Mouse (Mus musculus) liver, embryonic 15.5 days (tissue): ENCODE data around the gene Fam84a. TPM values are rescaled to one million over a fixed set of nuclear protein-coding genes. Genes with fewer than 3 reads are reported as not detected.
A peak's percentile ranks its signal among the peaks of the same experiment; 100 is the strongest.

Experiments used
- ATAC-seq: fragments of 200-750 bp; cut with Nextera tagmentation; 2 replicates; pipeline ENCODE4 v1.8.0; 2017; ENCODE audit warnings: moderate number of reproducible peaks, mild to moderate bottlenecking, moderate library complexity; ENCODE audit not compliant: insufficient read depth
- H3K27ac ChIP-seq: fragments of 300-500 bp; sonication (generic); replicated peaks from 2 replicates; pipeline ENCODE4 v1.5.1; 2015; ENCODE audit warnings: mild to moderate bottlenecking, inconsistent platforms
- H3K27me3 ChIP-seq: fragments of 300-500 bp; sonication (generic); 2 replicates; pipeline ENCODE4 v1.6.1; 2015; ENCODE audit warnings: mild to moderate bottlenecking, inconsistent platforms
- H3K36me3 ChIP-seq: fragments of 300-500 bp; sonication (generic); replicated peaks from 2 replicates; pipeline ENCODE4 v1.6.1; 2015; ENCODE audit warnings: moderate library complexity, mild to moderate bottlenecking, inconsistent platforms
- H3K4me1 ChIP-seq: fragments of 300-500 bp; sonication (generic); replicated peaks from 2 replicates; pipeline ENCODE4 v1.6.1; 2015; ENCODE audit warnings: inconsistent platforms
- H3K4me2 ChIP-seq: fragments of 300-500 bp; sonication (generic); 2 replicates; pipeline ENCODE4 v1.6.1; 2015; ENCODE audit warnings: moderate library complexity, mild to moderate bottlenecking, inconsistent platforms
- H3K4me3 ChIP-seq: fragments of 300-500 bp; sonication (generic); replicated peaks from 2 replicates; pipeline ENCODE4 v1.5.1; 2015; ENCODE audit warnings: mild to moderate bottlenecking, inconsistent platforms
- H3K9ac ChIP-seq: fragments of 300-500 bp; sonication (generic); 2 replicates; pipeline ENCODE4 v1.6.1; 2015; ENCODE audit warnings: moderate library complexity, mild to moderate bottlenecking, inconsistent platforms
- H3K9me3 ChIP-seq: fragments of 300-500 bp; sonication (generic); replicated peaks from 2 replicates; pipeline ENCODE4 v1.6.1; 2016; ENCODE audit warnings: inconsistent platforms
- WGBS: fragments of 180-500 bp; shearing (Covaris S2); methylation state at CpG from one replicate; pipeline ENCODE4 v1.1.7; 2015; ENCODE audit warnings: mixed read lengths; ENCODE audit not compliant: insufficient replicate concordance; 5-methylcytosine and 5-hydroxymethylcytosine counted together
- polyA plus RNA-seq: library from polyadenylated mRNA; unstranded; fragments of >200 nt; fragmentation: Nextera tagmentation; extraction: Ambion mirVana; gene quantifications from 2 replicates; pipeline ENCODE4 v1.2.1, GENCODE M21; 2015

Gene Fam84a
- 1.0 and 1.2 TPM in 2 replicates for polyA plus RNA-seq

- Histone ChIP-seq H3K36me3 (no peaks in the 10 kb centered on the region), H3K9me3 (no peaks in the 10 kb centered on the region), H3K27ac (no peak within 1 kb of the TSS), H3K4me3 (peak within 1 kb of the TSS; percentile 47), H3K27me3 (peaks cover 48% of the 10 kb centered on the region), H3K4me1 (no peaks in the 10 kb centered on the region), H3K4me2 (peak within 1 kb of the TSS; percentile 63), H3K9ac (no peak within 1 kb of the TSS)
- 1% methylated on average over 31 of the region's 31 CpGs for WGBS
- peak; percentile 86 for ATAC-seq
Measured at GRCm38 (mm10) chr12:14151921-14152320, at the start of gene Fam84a. Gene Fam84a (minus strand): TSS chr12:14152054.

- Histone ChIP-seq H3K4me1 (no peaks in the 10 kb centered on the region), H3K4me2 (no peak overlapping the region), H3K4me3 (no peak overlapping the region), H3K27ac (no peak overlapping the region), H3K9ac (no peak overlapping the region), H3K9me3 (no peaks in the 10 kb centered on the region), H3K27me3 (no peaks in the 10 kb centered on the region), H3K36me3 (no peaks in the 10 kb centered on the region)
- WGBS: 42% methylated on average over 3 of the region's 3 CpGs
- no peak for ATAC-seq
Measured at GRCm38 (mm10) chr12:14195479-14195878, 43.6 kb upstream of the Fam84a start.

- no peak overlapping the region for H3K4me3 ChIP-seq
- no peaks in the 10 kb centered on the region for H3K4me1 ChIP-seq
- H3K36me3 ChIP-seq: no peaks in the 10 kb centered on the region
- WGBS: 73% methylated on average over 3 of the region's 3 CpGs
- H3K9me3 ChIP-seq: no peaks in the 10 kb centered on the region
- H3K27me3 ChIP-seq: no peaks in the 10 kb centered on the region
- no peak overlapping the region for H3K27ac ChIP-seq
- H3K4me2 ChIP-seq: no peak overlapping the region
- ATAC-seq: no peak
- H3K9ac ChIP-seq: no peak overlapping the region
Measured at GRCm38 (mm10) chr12:14186689-14187195, 34.9 kb upstream of the Fam84a start.

DNA sequence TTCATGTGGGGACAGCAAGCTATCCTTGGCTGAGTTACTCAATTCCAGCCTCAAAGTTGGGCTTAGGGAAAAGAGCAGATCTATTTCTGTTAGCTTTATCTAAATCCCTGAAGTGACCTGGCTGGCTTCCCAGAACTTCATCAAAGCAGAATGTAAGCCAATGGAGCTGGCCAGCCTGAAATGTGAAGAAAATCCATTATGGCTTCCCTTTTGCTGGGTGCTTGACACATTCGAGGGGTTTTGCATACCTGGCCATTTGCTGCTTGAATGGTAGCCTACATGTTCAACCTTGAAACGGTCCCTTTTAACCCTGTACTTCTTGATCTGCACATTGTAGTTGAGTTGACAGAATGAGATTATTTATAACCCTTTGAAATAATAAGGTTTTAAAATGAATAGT lies 13.9 kb upstream of the Fam84a start:
- Histone ChIP-seq H3K4me1 (no peaks in the 10 kb centered on the region), H3K9ac (no peak overlapping the region), H3K9me3 (no peaks in the 10 kb centered on the region), H3K4me3 (no peak overlapping the region), H3K4me2 (no peak overlapping the region), H3K36me3 (no peaks in the 10 kb centered on the region), H3K27ac (no peak overlapping the region), H3K27me3 (no peaks in the 10 kb centered on the region)
- no peak for ATAC-seq
- WGBS: 50% methylated on average over 2 of the region's 2 CpGs

DNA sequence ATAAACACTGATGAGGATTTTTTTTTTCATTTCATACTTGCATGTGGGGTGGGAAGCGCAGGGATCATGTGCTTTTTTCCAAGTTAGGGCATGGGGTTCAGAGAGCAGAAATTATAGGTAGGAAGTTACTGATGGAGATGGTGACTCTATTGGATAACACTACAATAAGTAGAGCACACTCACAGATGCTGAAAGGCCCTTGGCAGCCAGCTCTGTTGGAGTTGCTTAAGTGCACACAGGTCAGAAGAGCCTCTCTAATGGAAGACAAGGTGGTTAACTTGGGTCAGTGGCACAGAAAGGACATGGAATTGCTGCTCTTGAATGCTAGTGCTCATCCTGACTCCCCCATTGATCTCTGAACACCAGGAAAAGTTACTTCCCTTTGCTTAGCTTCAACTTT lies 13.1 kb upstream of the Fam84a start:
- H3K4me3 ChIP-seq: no peak overlapping the region
- H3K27ac ChIP-seq: no peak overlapping the region
- no peaks in the 10 kb centered on the region for H3K36me3 ChIP-seq
- no peak overlapping the region for H3K4me2 ChIP-seq
- 49% methylated on average over 1 of the region's 1 CpGs for WGBS
- no peaks in the 10 kb centered on the region for H3K9me3 ChIP-seq
- ATAC-seq: no peak
- H3K4me1 ChIP-seq: no peaks in the 10 kb centered on the region
- H3K9ac ChIP-seq: no peak overlapping the region
- H3K27me3 ChIP-seq: no peaks in the 10 kb centered on the region

DNA sequence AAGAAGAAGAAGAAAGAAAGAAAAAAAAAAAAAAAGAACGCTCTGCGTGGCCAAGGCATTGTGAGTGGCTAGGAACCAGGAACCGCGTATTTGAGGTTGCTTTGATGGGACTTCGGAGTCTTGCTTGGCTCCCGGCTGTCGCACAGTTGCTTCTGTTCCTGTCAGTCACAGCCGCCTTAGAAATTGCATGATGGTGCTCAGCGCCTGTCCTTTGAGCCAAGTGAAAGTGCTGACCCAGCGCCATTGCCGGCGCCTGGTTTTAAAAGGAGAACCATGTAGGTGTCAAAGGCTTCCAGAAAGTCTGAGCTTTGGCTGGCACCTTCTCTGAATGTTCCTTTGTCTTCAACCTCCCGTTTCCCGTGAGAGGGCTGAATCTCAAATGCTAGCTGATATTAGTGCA lies 572 bp upstream of the Fam84a start:
- H3K27me3 ChIP-seq: peaks cover 48% of the 10 kb centered on the region
- H3K4me2 ChIP-seq: peak overlapping the region; percentile 63
- H3K4me1 ChIP-seq: no peaks in the 10 kb centered on the region
- under 1% methylated on average over 14 of the region's 14 CpGs for whole genome bisulfite sequencing
- no peak overlapping the region for H3K9ac ChIP-seq
- ATAC-seq: no peak
- no peaks in the 10 kb centered on the region for H3K36me3 ChIP-seq
- no peaks in the 10 kb centered on the region for H3K9me3 ChIP-seq
- no peak overlapping the region for H3K27ac ChIP-seq
- peak overlapping the region; percentile 47 for H3K4me3 ChIP-seq

- H3K27ac ChIP-seq: no peak overlapping the region
- peak overlapping the region; percentile 63 for H3K4me2 ChIP-seq
- 8% methylated on average over 19 of the region's 19 CpGs for WGBS
- H3K4me3 ChIP-seq: peak overlapping the region; percentile 47
- H3K9ac ChIP-seq: no peak overlapping the region
- H3K36me3 ChIP-seq: no peaks in the 10 kb centered on the region
- H3K27me3 ChIP-seq: peaks cover 48% of the 10 kb centered on the region
- no peaks in the 10 kb centered on the region for H3K4me1 ChIP-seq
- H3K9me3 ChIP-seq: no peaks in the 10 kb centered on the region
- peak; percentile 43; the same call in 1 of the 2 replicates for ATAC-seq
Measured at GRCm38 (mm10) chr12:14150936-14151631, 770 bp downstream of the Fam84a start.

DNA sequence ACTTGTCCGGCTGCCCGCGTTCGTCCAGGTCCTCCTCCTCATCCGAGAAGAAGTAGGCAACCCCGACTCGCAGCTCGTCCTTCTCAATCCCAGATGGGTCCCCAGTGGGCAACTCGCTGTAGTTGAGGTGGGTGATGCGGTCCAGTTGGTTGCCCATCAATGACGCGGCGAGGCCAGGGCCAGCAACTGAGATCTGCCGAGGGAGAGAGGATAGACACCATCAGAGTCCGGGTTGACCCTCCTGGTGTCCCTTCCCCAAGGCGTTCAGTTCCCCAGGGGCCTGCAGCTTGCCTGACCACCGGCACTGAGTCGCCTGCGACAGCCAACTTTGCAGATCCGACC lies 1.3 kb downstream of the Fam84a start:
- peaks cover 48% of the 10 kb centered on the region for H3K27me3 ChIP-seq
- no peaks in the 10 kb centered on the region for H3K36me3 ChIP-seq
- H3K4me1 ChIP-seq: no peaks in the 10 kb centered on the region
- peak overlapping the region; percentile 63 for H3K4me2 ChIP-seq
- H3K9ac ChIP-seq: no peak overlapping the region
- H3K9me3 ChIP-seq: no peaks in the 10 kb centered on the region
- H3K27ac ChIP-seq: no peak overlapping the region
- WGBS: 4% methylated on average over 20 of the region's 20 CpGs
- ATAC-seq: no peak
- H3K4me3 ChIP-seq: peak overlapping the region; percentile 47

DNA sequence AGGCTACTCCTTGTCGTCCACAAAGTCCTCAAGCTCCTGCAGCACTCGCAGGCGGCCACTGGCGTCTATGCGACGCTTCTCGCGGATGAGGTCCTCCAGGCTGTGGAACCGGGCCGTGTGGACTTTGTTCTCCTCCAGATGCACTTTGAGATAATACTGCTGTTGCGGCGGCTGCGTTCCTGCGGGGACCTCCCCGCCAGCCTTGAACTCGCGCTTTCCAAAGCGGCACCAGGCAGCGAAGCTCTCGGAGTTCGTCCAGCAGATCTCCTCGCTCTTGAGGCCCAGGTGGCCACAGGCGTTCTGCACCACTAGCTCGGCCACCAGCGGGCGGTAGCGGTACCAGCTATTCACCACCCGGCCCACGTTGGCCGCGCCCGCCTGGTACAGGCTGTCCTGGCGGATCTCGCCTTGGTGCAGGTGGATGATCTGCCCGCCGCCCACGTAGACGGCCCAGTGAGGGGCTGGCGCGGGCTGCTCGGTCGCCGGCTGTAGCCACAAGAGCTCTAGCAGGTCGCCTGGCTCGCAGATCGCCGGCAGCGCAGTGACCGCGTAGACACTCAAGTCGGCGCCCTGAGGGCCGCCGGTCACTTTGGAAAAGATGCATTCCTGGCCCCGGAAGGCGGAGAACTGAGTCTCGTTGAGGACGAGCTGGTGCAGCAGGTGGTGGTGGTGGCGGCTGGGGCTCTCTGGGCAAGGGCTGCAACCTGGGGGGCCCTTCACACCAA lies 1.8 kb downstream of the Fam84a start:
- Histone ChIP-seq H3K4me2 (peak overlapping the region; percentile 63), H3K9me3 (no peaks in the 10 kb centered on the region), H3K9ac (no peak overlapping the region), H3K36me3 (no peaks in the 10 kb centered on the region), H3K27me3 (peaks cover 48% of the 10 kb centered on the region), H3K27ac (no peak overlapping the region), H3K4me1 (no peaks in the 10 kb centered on the region), H3K4me3 (peak overlapping the region; percentile 47)
- ATAC-seq: no peak
- WGBS: under 1% methylated on average over 59 of the region's 59 CpGs

DNA sequence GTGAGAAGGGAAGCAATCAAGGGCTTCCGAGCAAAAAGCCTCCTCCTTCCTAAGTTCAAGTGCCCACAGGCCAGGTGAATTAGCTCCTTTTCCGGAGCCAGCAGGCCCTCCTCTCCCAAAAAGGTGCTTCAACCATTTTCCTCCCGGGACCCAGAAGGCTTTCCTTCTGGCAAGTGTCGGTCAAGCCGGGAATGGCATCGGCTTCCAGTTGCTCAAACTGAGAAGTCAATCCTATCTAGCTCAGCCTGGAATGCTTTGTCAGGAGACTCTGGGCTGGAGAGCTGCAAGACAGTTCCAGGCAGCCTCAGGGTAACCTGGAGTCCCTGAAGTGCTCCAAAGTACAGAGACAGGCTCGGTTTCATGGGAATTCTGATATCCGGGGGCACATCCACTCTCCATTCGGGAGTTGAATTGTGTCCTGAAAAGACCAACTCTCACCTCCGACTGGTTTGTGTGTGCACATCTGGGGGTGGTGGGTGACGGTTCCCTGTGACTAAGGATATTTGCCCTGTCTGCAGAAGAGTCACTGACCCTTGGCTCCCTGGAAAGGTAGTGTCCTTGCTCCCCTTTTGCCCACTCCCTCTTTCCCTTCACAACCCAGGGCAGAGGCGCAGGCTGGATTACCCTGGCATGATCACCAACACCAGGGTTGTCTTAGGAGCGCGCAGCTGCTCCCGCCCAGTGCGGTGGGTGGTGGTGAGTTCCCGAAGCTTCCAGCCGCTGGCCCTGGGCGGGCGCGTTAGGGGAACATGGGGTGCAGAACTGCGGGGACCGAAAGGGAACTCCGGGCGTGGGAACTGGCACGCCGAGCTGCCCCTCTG lies 2.6 kb downstream of the Fam84a start:
- Histone ChIP-seq H3K9me3 (no peaks in the 10 kb centered on the region), H3K4me1 (no peaks in the 10 kb centered on the region), H3K36me3 (no peaks in the 10 kb centered on the region), H3K27me3 (peaks cover 48% of the 10 kb centered on the region), H3K4me2 (peak overlapping the region; percentile 63), H3K27ac (no peak overlapping the region), H3K4me3 (peak overlapping the region; percentile 47), H3K9ac (no peak overlapping the region)
- no peak for ATAC-seq
- WGBS: 10% methylated on average over 27 of the region's 27 CpGs

DNA sequence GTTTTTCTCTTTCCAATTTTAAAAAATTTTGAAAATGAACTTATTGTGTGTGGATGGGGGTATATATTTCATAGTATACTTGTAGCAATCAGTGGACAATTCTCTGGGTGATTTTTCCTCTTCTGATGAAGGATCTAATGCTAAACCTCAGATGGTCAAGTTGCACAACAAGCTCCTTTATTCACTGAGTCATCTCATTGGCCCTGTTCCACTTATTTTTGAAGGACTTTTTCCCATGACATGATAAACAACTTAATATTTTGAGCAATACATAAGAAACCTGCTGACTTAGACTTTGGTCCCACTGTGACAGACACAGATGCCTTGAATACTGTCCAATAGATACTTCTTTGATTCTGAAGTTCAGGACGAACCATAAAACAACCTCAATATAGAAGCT lies 14.8 kb downstream of the Fam84a start:
- ATAC-seq: no peak
- Histone ChIP-seq H3K27me3 (no peaks in the 10 kb centered on the region), H3K36me3 (no peaks in the 10 kb centered on the region), H3K9me3 (no peaks in the 10 kb centered on the region), H3K9ac (no peak overlapping the region), H3K4me3 (no peak overlapping the region), H3K4me1 (no peaks in the 10 kb centered on the region), H3K4me2 (no peak overlapping the region), H3K27ac (no peak overlapping the region)
- WGBS: 51% methylated on average over 1 of the region's 1 CpGs
